Mouse (Mus musculus) thymus, postnatal 36 days (tissue): Measurements from ENCODE around the gene 1700037H04Rik.

ENCODE experiments used
- DNase-seq, 2 experiments: peaks; one replicate each; pipeline ENCODE4 v3.0.0; 2022; ENCODE audit warnings: mixed read lengths in 2 of 2

The 1700037H04Rik gene

DNA sequence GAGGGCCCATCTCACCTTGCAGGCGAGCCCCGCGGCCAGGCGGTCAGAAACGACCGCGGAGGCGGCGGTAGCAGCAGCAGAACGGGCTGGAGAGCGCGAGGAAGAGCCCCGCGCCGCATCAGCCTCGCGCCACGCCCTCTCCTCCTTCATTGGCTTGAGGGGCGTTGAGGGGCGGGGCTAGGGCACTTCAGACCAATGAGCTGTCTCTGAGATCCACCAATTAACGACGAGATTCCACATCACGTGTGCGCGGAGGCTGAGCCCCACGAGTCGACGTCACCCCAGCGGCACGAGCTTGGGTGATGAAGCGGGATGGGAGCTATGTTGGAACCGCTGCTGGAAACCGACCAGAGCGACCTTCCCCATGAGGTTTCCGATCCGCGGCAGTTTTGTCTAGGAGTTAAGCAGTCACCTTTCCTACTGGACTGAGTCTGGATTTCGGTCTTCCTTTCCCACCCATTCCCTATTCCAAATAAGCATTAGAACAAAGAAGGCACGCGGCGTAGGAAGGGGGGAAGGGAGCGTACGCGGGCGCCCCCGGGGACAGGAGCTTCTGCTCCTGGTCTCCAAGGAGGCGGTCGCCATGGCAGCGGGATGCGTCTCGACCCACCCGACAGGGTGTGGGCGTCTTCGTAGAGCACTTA, at the start of gene 1700037H04Rik:
Gene 1700037H04Rik (minus strand): TSS at position 144 of the 644 bp plus-strand sequence.
- peak; percentile 94 to 96 for DNase-seq

GRCm38 (mm10) chr2:131209125-131209795, 49.4 kb upstream of the 1700037H04Rik start:
- no peak for DNase-seq

DNA sequence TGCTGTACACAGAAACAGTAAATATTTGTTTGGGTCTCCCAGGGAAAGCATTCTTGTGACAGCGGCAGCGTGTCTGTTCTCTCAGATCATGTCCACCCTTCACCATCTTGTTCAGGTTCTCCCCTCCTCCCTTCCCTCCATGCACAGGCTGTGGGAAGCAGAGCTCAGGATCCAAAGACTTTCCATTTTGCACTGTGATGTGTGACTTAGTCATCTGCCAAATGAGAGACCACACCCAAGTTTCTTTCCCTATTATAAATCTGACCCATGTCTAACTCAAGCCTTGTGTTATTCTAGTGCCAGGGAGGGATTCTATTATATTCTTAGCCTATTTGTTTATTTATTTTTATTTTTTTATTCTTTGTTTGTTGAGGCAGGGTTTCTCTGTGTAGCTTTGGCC, 48.5 kb upstream of the 1700037H04Rik start:
- DNase-seq = no peak

DNA sequence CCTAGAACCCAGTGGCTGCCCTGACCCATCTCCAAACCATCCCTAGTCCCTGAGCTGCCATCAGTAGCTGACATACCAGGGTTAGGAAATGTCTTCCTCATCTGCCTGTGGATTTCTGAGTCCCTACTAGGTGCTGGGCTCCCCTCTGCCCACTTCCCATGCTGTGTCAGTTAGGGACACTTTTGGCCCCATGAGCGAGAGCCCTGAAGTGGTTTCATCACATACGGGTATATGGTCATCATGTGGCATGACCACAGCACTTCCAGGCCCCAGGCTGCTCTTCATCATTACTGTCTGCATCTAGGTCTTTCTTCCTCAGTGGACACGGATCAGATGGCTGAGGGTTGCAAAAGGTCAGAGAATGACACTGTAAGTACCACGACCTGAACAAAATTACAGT, 46.9 kb upstream of the 1700037H04Rik start, which contains the start of gene Ap5s1:
Gene Ap5s1 (plus strand): TSS at position 301 of the 400 bp plus-strand sequence.
- DNase-seq = no peak

- DNase-seq = no peak
Observed at GRCm38 (mm10) chr2:131205521-131206182, 45.8 kb upstream of the 1700037H04Rik start.

DNA sequence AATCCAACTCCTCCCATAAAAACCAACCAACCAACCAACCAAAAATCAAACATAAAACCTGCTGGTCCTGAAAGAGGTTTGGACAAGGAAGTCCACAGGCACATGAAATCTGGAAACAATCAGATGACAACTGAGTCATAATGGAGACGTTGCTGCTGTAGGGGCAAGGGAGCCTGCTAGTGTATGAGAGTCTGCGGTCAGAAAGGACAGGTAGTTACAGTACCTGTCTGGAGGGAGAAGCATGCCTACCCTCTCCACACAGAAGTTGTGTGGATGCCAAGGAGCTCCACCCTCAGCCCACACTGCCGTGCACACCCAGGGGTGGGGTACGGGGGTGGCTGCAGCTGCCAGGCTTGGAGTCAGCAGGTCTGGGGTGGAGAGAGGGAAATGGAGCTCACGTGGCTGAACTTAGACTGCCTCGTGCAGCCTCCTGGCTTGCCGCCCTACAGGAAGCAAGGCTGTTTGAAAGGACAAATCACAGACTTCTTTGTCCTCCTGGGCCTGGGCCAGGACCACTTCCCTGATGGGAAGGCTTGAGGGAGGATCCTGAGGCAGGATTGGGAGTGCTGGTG, 44.6 kb upstream of the 1700037H04Rik start:
- DNase-seq = peak; percentile 16 to 32

DNA sequence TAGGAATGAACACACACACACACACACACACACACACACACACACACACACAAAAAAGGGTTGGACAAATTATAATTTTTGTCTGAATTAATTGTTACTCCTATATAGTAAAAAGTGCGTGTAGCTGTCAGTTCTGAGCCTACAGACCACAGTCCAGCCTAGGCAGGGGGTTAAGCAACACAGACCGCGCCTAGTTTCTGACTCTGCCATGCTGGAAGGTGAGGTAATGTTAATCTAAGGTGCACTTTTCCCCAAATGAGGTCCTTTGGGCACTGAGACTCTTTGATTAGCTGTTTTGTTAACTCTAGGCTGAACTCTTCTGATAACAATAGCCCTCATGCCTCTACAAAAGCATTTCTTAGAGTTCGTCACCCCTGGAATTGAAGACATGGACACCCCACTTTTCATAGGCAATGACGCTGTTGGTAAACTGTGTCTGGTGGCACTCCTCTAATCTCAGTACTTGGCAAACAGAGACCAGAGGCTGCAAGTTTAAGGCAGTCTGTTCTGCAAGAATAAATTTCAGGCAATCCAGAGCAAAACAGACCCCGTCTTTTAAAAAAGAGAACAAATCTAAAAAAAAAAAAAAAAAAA, 44.0 kb upstream of the 1700037H04Rik start:
- no peak for DNase-seq

DNA sequence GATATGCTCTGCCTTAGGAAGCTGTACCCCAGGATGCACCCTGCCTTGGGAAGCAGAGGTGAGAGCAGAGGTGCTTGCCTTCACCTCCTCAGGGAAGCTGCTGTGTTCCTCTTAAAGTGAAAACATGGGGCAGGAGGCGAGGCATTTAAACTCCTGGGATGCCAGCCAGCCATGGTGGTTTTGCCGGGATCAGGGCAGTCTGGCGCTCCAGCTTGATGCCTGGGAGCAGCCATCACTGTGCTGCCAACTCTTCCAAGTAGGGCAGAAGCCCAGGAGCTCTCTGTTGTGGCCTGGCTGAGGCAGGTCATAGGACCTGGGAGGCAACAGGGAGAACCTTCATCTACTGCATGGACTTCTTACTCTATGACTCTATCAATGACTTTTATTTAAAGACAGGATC, 41.4 kb upstream of the 1700037H04Rik start:
- no peak for DNase-seq

DNA sequence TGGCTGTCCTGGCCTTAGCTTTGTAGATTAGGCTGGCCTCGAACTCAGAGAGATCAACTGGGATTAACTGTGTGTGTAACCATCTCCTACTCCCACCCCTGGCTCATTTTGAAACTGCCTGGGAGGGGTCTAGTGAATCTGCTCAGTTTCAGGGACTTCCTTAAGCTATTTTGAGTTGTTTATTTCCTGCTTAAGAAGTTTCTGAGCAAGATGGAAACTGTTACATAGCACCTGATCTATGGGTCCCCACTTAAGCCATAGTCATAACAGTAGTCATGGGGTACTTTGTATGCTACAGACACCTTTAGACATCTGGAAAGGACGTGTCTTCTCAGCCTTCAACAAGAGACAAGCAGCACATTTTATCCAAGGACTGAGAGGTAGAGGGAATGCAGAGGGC, 40.8 kb upstream of the 1700037H04Rik start:
- DNase-seq = no peak

DNA sequence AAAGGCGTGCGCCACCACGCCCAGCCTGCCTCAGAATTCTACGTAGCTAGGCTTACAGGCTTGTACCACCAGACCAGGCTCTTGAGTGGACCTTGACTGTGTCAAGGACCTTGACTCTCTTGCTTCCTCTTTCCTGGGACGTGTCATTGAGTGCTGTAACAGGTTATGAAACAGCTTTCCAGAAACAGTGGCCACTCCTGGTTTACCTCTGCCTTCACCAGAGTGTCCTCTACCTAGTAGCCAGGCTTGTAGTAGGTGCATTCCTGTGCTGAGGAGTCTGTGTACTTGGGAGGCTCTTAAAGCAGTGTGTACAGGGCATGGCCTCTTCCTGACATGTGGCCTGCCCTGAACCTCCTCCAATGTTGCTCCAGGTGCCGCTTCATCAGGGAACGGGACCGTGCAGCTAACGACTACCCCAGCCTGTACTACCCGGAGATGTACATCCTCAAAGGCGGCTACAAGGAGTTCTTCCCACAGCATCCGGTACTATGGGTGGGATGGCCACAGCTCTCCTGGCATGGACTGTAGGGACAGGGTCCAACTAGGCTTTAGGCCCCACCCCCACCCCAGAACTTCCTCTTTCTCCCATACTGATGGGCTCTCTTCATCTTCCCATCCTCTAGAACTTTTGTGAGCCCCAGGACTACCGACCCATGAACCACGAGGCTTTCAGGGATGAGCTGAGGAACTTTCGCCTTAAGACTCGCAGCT, 36.9 kb upstream of the 1700037H04Rik start:
- DNase-seq = no peak

DNA sequence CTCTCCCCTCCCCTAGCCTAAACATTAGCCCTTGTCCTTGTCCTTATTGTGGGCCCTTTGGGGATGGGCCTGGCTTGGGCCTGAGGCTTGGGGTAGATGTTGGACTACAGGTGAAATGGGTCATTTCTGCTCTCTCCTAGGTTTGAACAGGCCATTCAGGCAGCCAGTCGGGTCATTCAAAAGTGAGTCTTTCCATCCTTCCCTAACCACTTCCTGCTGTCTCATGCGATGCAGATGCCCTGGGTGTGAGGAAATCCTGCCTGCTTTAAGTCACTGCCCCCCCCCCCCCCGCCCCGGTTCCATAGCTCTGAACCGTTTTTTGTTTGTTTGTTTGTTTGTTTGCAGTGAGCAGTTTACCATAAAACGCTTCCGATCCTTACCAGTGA, 31.1 kb upstream of the 1700037H04Rik start:
- peak in 1 of 2 experiments; percentile 12 for DNase-seq

GRCm38 (mm10) chr2:131190344-131191004, 30.6 kb upstream of the 1700037H04Rik start:
- DNase-seq = peak in 1 of 2 experiments; percentile 13

GRCm38 (mm10) chr2:131189521-131190309, 29.8 kb upstream of the 1700037H04Rik start:
- peak in 1 of 2 experiments; percentile 24 for DNase-seq

DNA sequence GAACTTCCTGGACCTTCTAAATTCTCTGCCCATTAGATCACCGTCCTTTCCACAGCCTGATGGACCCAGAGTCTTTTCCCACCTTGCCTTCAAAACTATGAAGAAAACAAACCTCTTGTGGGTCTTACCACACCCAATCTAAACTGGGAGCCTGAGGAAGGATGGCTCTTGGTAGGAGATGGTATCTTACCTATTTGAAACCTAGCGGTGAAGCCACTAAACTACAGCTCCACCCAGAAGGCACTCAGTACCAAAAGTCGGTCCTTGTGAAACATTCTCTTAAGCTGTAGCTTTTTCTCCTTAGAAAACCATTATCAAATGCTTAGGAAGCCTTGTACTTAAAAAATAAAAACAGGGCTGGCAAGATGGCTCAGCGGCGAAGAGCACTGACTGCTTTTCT, 28.4 kb upstream of the 1700037H04Rik start:
- DNase-seq = no peak

DNA sequence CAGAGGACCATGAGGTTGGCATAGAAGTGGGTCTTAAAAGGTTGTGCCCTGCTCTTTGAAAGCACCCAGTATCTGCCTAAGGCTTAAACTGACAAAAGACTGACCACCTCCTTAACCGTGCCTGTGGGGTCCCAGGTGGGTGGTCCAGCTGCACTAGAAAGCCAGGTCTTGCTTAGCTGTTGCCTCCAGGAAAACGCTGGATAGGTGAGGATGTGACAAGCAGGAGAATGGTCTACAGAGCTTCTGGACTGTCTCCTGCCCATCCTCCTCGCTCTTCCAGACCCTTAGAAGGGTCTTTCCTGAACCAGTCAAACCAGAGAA, 27.7 kb upstream of the 1700037H04Rik start:
- DNase-seq = no peak

DNA sequence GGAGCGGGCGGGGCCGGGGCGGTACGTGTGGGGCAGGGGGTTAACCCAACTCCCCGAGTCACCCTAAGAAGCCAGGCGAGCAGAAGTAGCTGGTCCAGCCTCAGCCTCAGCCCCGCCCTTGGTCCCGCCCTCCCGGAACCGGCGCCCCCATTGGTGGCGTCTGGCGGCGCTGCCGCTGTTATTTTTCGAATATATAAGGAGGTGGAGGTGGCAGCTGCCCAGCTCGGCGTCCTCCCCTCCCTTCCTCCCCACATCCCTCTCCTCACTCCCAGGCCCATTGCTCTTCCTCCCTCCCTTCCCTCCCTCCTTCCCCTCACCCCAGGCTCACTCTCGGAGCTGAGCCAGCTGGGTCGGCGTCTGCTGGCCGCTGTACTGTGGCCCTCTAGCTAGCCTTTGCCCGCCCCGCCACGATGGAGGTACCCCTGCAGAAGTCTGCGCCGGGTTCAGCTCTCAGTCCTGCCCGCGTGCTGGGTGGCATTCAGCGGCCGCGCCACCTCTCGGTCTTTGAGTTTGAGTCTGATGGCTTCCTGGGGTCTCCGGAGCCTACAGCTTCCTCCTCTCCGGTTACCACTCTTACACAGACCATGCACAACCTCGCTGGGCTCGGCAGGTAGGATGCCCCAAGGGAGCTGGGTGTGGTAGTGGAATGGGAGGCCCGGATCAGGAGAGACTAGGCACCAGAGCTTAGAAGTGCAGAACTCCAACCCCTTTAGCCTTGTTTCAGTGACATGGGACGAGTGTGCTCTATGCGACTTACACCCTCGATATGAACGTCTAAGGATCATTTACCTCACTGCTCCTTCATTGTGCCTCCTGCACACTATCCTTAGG, 27.1 kb upstream of the 1700037H04Rik start, which contains the start of the genes Cdc25b and Spef1:
Gene Cdc25b (plus strand): TSS at position 179 of the 831 bp plus-strand sequence.
Gene Spef1 (minus strand): TSS at position 512 of the 831 bp plus-strand sequence.
- DNase-seq = peak; percentile 85 to 86

GRCm38 (mm10) chr2:131186343-131186742, 26.5 kb upstream of the 1700037H04Rik start:
- DNase-seq = no peak

- peak; percentile 72 to 78 for DNase-seq
Observed at GRCm38 (mm10) chr2:131179990-131180587, 20.2 kb upstream of the 1700037H04Rik start, which contains the start of gene Cenpb. Cenpb (minus strand) TSS chr2:131180067.

DNA sequence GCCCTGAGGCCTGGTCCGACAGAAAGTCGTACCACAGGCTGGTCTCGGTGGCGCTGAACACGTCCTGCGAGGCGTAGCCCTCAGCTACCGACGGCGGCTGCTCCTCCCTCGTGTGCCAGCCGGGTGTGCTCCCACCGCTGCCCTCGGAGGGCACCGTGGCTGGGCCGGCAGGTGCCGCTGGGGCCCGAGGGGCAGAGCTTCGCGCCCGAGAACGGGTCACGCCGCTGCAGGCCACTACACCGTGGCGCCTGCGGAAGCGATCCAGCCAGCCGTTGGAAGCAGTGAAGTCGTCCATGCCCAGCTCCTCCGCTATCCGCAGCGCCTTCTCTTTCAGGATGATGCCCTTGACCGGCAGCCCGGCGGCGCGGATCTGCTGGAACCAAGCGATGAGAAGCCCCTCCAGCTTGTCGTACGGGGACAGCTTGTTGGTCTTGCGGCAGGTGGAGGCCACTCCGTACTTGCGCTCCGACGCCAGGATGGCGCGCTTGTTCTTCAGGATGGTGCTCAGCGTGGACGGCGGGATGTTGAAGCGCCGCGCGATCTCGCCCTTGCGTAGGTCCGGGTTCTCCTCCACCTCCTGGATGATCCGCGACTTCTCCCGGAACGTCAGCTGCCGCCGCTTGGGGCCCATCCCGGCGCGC, 19.5 kb upstream of the 1700037H04Rik start:
- DNase-seq = peak; percentile 45 to 58
